Mouse (Mus musculus): ENCODE data around the gene Tesk2.

Tesk2 gene

GRCm38 (mm10) chr4:116721098-116721628 is 415 bp downstream of the Tesk2 start:
- DNase-seq = no peak

GRCm38 (mm10) chr4:116722230-116722629 is 1.5 kb downstream of the Tesk2 start:
- DNase-seq = no peak

GRCm38 (mm10) chr4:116725444-116725843 is 4.7 kb downstream of the Tesk2 start:
- DNase-seq = no peak

GRCm38 (mm10) chr4:116727401-116727800 is 6.7 kb downstream of the Tesk2 start:
- no peak for DNase-seq

- no peak for DNase-seq
Observed at GRCm38 (mm10) chr4:116729532-116729931, 8.8 kb downstream of the Tesk2 start.

- no peak for DNase-seq
Observed at GRCm38 (mm10) chr4:116731077-116731476, 10.3 kb downstream of the Tesk2 start.

- peak; percentile 40 for DNase-seq
Observed at GRCm38 (mm10) chr4:116732355-116732754, 11.6 kb downstream of the Tesk2 start.

- no peak for DNase-seq
Observed at GRCm38 (mm10) chr4:116734996-116735395, 14.2 kb downstream of the Tesk2 start.

- no peak for DNase-seq
Observed at GRCm38 (mm10) chr4:116738972-116739751, 18.4 kb downstream of the Tesk2 start.

GRCm38 (mm10) chr4:116749750-116750149 is 29.0 kb downstream of the Tesk2 start:
- no peak for DNase-seq

- DNase-seq = no peak
Observed at GRCm38 (mm10) chr4:116761914-116762313, 41.2 kb downstream of the Tesk2 start.

GRCm38 (mm10) chr4:116764001-116764400 is 43.3 kb downstream of the Tesk2 start:
- no peak for DNase-seq

GRCm38 (mm10) chr4:116768510-116768909 is 47.8 kb downstream of the Tesk2 start:
- no peak for DNase-seq

- DNase-seq = no peak
Observed at GRCm38 (mm10) chr4:116769060-116769459, 48.3 kb downstream of the Tesk2 start.

GRCm38 (mm10) chr4:116776391-116776790 is 55.6 kb downstream of the Tesk2 start:
- no peak for DNase-seq

GRCm38 (mm10) chr4:116777079-116777478 is 56.3 kb downstream of the Tesk2 start:
- DNase-seq = no peak

GRCm38 (mm10) chr4:116780541-116780940 is 59.8 kb downstream of the Tesk2 start:
- no peak for DNase-seq

- DNase-seq = no peak
Observed at GRCm38 (mm10) chr4:116781366-116781765, 60.6 kb downstream of the Tesk2 start.

- DNase-seq = no peak
Observed at GRCm38 (mm10) chr4:116782171-116782570, 61.4 kb downstream of the Tesk2 start.

- DNase-seq = no peak
Observed at GRCm38 (mm10) chr4:116786587-116786986, 65.8 kb downstream of the Tesk2 start.

GRCm38 (mm10) chr4:116787985-116788760 is 67.4 kb downstream of the Tesk2 start:
- DNase-seq = no peak

- DNase-seq = peak; percentile 62
Observed at GRCm38 (mm10) chr4:116788956-116789355, 68.2 kb downstream of the Tesk2 start.

GRCm38 (mm10) chr4:116792453-116792852 is 71.7 kb downstream of the Tesk2 start:
- no peak for DNase-seq

GRCm38 (mm10) chr4:116794273-116794672 is 73.5 kb downstream of the Tesk2 start:
- no peak for DNase-seq

Data from kidney, adult 11 months (tissue).